Mouse (Mus musculus) embryonic fibroblast, embryonic 13.5 days (primary cell): ENCODE measurements around the gene Crygb.

ENCODE experiments used
- CTCF ChIP-seq: IDR thresholded peaks from 2 replicates; pipeline ENCODE4 v1.5.1; 2011; ENCODE audit warnings: mild to moderate bottlenecking, control low read depth, low read length, moderate library complexity, borderline replicate concordance; ENCODE audit not compliant: insufficient read depth
- POLR2A ChIP-seq: IDR thresholded peaks from 2 replicates; pipeline ENCODE4 v1.6.1; 2011; ENCODE audit warnings: low read depth, mild to moderate bottlenecking, control low read depth, low read length, moderate library complexity

DNA sequence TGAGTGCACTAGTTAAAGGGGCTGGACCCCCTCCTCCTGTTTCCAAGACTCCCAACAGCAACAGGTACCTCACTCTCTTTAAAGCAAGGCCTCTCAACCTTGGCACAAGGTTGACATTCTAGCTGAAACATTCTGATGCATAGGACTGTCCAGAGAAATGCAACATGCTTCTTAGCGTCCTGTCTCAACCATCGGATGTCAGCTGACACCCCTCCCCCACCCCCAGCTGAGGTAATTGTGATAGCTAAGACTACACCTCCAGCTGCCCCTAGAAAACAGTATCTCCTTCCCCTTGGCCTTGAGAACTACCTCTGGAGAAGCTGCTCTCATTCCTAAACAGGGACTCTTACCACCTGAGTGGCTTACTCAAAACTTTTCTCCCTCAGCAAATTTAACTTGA, 29.9 kb downstream of the Crygb start:
- TF ChIP-seq POLR2A: no peak
- TF ChIP-seq CTCF: no peak
